Mouse (Mus musculus) kidney, adult 11 months (tissue): ENCODE measurements around the gene Rab3il1.

Source experiments
- DNase-seq: peaks from one replicate; pipeline ENCODE4 v3.0.0; 2022

Gene Rab3il1

DNA sequence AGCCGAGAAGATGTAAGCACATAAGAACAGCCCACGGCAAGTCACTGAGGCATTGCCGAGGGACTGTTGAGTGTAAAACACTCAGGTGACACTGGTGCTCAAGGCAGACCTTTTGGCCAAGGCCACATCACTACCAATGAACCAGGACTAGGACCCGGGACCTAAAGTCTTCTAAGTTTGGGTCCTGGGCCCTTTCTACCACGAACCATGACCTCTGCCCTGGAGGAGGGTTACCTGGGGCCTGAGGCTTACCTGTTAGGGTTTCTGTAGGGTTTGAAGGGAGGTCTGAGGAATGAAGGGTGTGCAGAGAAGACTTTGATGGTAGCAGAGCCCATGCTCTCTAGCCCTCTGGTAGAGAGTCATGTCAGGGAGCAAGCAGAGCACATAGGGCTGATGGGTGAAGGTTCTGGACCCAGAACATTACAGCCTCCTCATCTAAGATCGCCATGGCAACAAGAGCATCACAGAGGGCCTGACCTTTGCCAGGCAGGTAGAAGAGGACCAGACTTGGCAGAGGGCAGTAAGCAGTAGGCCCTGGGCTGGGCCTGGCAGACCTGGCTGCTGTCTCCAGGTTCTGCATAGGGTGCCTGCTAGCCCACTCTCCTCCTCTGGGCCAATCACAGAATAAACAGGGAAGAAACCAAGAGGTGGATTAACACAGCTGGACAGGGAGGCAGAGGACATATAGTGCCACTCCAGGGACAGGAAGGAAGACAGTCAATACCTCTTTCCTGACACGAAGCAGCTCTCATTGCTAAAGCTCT is at the start of gene Rab3il1, which contains the start of gene Best1:
Rab3il1 (plus strand) TSS at position 464 of the 764 bp plus-strand sequence.
Best1 (minus strand) TSS at position 428 of the 764 bp plus-strand sequence.
- no peak for DNase-seq

DNA sequence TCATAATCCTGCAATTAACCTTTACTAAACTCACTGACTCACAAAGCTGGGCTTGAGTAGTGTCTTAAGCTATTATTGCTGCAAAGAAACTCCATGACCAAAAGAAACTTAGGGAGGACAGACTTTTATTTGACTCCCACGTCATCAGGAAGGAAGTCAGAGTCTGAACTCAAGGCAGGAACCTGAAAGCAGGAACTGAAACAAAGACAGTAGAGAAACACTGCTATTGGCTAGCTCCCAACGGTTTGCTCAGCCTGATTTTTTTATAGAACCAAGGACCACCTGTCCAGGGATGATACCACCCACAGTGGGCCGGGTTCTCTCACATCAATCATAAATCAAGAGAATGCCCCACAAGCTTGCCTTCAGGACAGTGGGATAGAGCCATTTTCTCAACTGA is 49.1 kb upstream of the Rab3il1 start:
- DNase-seq = no peak

DNA sequence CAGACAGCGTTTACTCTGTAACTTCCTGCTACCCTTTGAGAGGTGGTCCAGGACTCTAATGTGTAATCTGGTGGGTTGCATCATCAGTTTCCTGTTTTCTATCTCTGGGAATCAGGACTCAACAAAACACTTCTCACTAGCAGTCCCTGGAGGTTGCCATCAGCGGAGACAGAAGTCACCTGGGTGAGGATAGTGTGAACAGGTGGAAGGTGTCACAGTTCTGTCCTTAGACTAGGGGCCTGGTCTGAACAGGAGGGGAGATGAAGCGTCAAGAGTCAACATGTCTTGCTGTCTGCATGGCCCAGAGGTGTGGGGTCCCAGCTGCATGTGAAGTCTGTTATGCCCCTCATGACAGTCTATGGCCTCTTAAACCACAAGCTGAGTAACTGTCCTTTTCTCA is 48.6 kb upstream of the Rab3il1 start:
- no peak for DNase-seq

DNA sequence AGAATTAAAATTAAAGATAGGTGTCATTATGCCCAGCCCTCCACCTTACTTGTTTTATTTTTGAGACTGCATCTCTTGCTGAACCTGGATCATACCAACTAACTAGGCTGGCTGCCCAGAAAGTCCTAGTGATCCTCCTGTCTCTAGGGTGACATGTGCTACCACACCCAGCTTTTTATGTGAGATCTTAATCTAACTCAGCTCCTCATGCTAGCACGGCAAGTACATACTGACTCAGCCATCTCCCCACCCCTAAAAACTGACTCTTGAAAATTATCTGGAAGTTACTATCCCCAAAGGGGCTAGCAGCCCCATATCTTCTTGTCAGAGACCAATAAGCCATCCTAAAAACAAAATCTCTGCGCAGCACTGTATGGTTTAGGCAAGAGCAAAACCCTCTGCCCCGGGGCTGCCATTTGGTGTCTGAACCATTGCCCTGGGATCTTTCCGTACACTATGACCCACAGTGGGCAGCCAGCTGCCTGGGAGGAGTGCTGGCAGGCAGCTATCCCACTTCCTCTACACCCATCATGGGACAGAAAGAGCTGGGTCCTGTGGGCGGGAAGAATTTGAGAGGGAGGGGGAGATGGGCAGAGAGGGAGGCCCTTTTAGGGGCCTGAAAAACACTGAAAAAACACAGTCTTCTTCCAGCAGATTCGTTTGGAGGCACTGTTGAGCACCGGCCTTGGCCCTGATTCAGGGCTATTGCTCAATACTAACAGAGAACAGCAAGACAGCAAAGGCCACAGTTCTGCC is 47.2 kb upstream of the Rab3il1 start:
- DNase-seq = peak; percentile 89

DNA sequence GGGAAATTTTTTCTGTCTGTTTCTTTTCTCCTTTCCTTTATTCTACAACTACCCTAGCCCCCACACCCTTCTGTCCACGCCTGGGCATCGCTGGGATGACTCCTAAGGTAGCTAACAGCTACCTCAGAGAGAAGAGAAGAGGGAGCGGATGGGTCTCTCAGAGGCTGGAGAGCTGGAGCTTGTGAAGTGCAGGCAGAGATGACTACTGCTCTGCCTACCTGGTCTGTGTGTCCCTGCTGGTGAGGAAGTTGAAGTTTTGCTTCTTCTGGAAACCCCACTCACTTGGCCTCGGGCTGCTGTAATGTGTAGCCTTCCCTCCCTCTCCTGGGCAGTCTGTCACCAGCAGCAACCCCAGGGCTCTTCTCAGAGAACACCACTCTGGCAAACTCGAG is 46.7 kb upstream of the Rab3il1 start:
- DNase-seq = no peak

DNA sequence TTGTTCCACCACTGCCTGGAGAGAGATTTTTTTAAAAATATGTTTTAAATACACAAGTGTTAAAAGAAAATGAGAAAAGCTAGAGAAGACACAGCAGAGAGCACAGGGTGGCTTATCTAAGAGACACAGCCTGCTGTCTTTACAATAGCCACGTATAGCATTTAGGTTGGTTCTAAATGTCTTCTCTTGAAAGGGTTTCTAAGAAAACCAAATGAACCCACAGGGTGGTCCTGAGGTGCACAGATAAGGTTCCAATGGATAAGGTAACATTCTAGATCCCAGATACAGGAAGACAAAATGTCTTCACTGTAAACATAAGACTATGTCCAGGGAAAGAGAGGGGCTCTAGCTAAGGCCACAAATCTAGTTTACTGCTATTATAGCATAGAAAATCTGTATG is 46.0 kb upstream of the Rab3il1 start:
- no peak for DNase-seq

DNA sequence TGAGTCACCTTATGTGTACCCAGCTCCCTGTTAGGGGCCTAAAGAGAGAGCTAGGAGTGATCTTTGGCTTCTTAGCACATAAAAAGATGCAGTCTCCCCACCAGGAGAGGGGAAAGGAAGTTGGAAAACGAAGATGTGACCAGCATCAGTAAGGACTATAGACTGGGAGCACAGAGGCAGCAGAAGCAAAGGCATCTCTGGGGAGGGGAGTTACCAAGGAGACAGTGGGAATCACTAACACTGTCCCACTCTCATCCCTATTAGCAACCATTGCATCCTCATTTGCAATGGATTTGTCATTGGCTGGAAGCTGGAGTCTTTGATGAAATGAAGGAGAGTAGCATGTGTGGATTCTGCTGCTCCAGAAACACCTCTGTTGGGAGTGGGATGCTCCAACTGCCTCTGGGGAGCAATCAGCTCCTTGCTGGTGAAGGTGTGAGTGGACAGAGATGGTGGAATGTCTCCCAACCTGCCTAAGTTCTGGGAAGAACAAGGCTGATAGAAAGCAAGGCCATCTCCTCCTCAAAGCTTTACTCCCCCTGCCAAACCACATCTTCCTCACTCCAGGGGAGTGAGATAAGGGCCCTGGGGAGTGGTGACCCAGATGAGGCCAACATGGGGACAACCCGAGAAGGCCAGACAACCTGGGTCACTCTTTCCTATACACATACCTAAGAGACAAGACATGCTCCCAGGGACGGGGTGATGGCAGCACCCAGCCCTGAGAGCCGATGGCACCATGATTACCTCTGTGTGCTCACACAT is 44.7 kb upstream of the Rab3il1 start:
- DNase-seq = no peak

DNA sequence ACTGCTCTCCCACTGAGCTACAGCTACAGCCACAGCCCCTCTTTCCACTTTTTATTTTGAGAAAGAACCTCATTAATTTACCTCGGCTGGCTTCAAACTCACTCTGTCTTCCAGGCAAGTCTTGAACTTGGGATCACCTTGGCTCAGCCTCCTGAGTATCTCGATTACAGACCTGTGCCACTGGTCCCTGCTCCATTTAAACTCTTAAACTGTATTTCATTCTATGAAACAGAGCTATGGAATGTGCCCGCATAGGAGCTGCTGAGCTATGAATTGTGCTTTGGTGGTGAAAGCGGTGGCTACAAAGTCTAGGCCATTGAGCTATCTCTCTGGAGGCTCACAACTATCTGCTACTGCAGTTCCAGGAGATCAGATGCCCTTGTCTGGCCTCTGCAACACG is 43.5 kb upstream of the Rab3il1 start:
- no peak for DNase-seq

DNA sequence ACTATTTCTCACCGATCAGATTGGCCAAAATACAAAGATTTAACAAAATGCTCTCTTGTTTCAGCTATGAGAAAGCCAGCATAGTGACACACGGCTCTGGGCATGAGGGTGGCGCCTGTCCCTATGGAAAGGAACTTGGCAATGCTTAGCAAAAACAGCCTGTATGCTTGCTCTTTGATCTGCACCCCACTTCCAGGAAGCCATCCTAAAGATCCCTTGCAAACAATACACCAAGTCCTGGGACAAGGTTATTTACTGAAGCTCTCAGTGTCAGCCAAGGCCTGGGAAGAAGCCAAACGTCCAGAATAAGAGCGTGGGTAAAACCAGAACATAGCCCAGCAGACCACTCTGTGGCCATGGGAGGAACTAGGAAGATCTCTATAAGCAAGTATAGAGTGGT is 40.7 kb upstream of the Rab3il1 start:
- no peak for DNase-seq

DNA sequence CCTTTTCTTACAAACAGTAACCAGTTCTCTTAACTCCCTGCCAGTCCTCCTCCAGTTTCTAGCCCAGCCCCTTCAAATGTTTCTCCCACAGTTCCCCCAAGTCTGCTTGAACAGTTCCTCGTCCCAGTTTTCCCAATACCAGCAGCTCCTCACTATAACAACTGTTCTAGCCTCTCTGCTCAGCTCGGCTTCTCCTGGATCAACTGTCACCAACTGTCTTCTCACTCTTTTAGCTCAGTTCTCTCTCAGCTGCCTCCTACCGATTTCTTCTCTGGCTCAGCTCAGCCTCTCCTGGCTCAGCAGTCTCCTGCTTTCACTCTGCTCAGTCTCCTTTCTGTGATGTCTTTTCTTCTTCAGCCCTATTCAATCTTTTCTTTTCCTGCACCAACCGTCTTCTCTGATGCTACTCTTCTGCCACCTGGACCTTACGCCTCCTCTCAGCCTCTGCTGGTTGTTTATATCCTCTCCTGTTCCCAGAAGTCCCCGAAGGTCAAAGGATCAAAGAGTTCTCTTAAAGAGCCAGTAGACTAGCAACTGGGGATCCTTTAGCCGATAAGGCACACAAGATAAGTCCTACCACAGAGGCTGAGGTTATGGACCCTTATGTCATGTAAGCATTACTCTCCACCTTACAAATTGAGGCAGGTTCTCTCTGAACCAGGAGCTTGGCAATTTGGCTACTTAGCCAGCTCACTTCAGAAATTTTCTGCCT is 37.1 kb upstream of the Rab3il1 start:
- DNase-seq = no peak

DNA sequence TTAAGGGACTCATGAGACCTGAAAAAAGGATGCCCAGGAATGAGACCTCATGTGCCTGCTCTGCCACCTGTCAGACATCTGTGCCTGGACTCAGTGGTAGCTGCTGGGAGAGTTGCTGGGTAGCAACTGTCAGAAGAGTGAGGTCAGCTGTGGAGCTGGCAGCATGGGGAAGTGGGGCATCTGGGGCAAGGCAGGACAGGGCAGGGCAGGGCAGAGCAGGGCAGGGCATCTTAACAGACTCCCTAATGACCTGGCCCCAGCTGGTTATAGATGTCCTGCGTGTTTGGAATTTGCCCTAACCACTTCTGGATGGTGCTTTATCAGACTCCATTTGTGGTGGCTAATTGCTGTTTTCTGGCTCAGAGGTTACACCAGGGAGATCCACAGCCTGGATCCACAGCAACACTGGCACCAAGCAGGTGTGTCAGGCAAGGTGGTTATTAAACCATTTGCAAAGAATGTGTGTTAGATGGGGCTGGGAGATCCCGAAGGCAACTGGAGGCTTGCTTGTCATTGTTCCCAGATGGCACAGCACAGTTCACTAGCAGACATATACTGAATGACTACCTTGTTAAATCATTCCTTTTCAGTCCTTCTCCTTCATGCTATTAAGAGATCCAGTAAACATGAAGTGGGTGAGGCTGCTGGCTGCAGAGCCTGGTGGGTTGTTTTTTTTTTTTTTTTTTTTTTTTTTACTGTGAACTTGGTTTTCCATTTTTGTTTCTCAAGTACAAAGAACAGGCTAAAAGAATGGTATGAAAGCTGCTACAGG is 35.2 kb upstream of the Rab3il1 start:
- DNase-seq = no peak

DNA sequence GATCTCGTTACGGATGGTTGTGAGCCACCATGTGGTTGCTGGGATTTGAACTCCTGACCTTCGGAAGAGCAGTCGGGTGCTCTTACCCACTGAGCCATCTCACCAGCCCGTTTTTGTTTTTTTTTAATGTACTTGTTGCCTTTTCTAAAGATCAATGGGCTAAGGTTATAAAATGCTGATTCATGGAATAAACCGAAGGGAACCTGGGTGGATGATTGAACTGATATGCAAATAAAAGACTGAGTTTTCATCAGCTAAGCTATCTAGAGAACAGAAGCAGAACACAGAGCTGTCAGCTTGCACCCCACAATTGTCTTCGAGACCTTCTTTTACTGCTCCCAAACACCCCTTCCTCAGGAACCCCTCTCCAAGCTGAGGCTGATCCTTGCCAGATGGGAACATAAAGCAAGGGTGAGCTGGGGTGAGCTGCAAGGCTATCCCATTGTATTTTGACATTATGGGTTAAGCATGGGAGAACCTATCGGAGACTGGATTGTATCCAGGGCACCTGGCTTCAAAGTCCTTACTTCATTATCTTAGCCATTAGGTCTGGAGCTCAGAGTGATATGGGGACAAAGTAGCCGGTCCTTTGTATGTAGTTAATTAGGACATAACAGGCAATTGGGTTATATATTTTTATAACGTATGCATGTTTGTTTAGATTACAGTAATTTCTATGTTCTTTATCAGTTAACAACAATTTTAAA is 33.2 kb upstream of the Rab3il1 start:
- DNase-seq = no peak

DNA sequence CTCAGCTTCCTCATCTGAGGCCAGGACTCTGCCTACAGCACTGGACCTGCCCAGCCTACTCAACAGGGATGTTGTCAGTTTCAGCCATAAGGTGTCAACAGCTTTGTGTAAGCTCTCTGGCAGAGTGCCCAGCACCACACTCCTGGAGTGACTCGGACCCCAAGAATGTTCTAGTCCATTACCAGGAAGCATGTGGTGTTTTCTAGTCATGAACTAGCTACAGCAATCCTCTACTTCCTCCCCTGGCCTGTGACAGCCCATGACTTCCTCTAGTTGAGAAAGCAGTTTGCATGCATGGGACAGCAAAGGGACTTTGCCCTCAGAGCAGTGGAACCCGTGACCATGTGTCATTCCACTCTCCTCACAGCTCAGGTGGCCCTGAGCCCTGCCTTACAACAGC is 26.6 kb upstream of the Rab3il1 start:
- peak; percentile 41 for DNase-seq

DNA sequence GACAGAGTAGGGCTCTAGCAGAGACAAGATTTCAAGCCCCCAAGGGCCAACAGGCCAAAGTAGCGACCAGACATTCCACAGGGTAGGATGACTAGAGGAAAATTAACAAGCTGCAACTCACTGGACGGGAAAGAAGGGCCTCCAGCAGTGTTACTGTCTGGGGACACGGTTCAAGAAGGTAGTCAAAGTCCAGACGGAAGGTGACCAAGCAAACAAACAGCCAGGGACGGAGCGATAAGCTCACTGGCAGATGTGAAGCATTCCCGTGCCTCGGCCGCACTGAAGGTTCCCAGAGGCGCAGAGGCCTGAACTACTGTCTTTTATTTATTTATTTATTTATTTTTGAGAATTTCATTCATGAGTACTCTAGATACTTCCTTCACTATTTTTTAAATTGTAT is 24.4 kb upstream of the Rab3il1 start:
- DNase-seq = peak; percentile 82

DNA sequence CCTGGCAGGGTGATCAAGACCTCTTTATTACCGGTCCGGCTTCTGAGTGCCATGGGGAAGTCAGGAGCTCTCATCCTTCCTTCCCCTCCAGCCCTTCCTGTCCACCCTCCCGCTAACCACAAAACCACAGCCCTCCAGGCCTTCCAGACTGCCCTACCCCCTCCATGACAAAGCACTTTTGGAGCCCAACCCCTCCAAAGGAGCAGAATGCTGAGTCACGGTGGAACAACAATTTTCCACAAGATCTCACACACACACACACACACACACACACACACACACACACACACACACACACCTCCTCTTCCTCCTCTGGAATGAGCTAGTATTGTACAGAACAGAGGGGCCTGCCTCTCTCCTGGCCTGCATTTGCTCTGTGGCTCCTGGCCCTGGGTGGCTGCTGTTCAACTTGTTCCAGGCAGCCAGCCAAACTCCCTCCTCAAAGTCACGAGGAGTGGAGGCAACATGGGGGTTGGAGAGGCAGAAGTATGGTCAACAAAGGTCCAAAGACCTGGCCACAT is 23.0 kb upstream of the Rab3il1 start:
- DNase-seq = peak; percentile 93

DNA sequence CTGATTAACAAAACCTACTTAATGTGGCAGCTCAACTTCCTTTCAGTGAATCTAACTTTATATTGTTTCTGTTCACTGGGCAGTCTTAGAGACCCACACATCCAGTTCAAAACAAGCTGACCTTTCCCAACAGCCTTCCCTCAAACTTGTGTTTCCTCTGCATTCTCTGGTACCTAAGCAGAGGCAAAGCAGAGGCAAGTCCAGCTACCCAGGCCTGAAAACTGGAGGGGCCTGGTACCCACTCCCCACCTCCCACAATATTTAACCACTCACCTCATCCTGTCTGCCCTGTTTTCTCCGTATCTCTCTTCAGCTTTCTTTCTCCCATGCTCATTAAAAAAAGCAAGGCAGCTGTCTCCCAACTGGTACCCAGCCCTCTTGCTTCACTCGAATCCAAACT is 22.3 kb upstream of the Rab3il1 start:
- DNase-seq = no peak

DNA sequence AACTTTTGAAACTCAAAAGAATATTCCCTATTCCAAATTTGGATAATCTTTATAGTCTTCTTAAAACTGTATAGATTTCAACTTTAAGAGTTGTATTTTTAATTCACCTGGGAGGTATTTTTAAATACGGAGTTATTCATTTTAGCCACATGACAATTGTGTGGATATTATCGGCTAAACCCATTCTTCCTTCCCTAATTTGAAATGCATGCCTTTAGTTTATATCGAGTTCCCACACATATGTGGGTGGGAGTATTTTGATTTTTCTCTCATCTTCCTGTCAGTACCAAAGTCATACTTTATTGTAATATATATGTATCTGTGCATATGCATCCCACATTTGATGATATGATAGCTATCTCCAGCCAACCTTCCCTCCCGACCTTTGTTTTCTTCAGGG is 21.2 kb upstream of the Rab3il1 start, which contains the start of gene Fth1:
Fth1 (plus strand) TSS at position 341 of the 400 bp plus-strand sequence.
- DNase-seq = no peak

DNA sequence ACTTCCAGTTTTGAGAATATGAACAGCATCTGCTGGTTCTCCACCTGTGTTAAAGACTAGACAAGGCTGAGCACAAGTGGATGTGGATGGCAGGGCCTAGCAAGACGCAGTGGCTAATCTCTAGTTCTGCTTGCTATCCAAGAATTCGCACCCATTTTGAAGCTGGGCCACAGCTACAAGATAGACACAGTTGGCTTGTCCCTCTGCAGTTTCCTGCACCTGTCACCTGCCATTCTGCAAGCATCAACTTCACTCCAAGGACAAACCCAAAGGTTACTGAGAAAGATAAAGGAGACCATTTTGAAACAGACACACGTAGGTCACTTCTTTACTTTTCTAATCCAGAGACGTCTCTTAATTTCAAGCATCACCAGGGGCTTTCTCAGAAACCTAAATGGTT is 19.8 kb upstream of the Rab3il1 start:
- no peak for DNase-seq

DNA sequence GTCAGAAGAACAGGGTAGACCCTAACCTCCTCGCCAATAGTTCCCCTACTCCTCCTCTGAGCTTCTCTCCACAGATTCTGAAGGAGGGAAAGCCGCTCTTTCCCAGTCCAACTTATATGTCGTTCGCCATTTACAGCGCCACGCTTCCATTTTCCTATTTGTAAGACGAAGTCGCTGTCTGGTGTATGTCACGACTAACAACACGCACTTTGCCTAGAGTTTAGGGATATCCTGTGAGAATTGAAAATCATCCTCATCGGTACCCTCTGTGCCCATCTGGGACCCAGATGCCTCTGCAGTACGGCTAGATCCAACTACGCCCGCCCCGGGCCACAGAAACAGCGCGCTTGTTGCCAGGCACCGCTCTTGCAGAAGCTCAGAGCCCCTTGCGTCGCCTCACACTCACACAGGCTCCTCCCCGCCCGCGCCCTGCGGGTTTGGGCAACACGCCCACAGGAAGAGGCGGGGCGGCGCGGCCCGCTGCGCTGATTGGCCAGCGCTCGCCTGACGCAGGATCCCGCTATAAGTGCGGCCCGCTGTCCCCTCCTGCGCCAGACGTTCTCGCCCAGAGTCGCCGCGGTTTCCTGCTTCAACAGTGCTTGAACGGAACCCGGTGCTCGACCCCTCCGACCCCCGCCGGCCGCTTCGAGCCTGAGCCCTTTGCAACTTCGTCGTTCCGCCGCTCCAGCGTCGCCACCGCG is 19.2 kb upstream of the Rab3il1 start:
- peak; percentile 95 for DNase-seq

DNA sequence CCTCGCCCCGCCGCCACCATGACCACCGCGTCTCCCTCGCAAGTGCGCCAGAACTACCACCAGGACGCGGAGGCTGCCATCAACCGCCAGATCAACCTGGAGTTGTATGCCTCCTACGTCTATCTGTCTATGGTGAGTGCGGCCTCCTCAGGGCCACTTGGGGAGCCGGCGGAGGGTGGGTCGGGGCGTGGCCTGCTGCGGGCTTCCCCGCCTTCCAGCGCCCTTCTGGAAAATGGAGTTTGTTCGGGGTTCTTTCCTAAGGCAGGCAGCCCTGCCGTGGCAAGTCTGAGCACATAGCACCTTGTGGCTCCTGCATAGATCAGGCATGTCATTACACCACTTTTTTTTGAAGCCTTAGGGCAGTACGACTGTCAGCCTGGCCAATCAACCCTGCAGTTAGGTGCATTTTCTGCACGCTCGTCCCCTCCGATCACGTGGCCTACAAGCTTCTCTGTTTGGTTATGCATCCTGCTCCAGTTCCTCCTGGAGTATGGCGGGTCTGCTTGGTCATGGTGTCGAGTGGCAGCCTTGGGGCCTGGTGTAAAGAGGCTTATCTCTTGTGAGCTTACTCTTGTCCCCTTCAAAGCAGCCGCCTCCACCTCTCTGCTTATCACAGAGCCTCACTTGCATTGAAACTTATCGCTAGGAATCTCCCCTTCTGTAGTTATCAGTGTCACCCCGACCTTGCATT is 18.5 kb upstream of the Rab3il1 start:
- DNase-seq = peak; percentile 72
